Mouse (Mus musculus): ENCODE measurements around the gene Olfr1392.

GRCm38 (mm10) chr11:49267970-49268579 lies 17.0 kb upstream of the Olfr1392 start:
- no peak for TF ChIP-seq CTCF (IDR thresholded peaks at IDR 0.05; ENCODE audit: extremely low read depth, insufficient read depth, insufficient read length, insufficient replicate concordance)
- no peak for TF ChIP-seq POLR2A (IDR thresholded peaks at IDR 0.05; ENCODE audit: low read depth, low read length)

All from spleen, adult 2 months (tissue).